Mouse (Mus musculus) urinary bladder, adult 2 months (tissue): ENCODE measurements around the gene Rer1. TPM values are rescaled to one million over a fixed set of nuclear protein-coding genes. Genes with fewer than 3 reads are reported as not detected.
"Not testable (repeated sequence)": the region's sequence is repeated elsewhere in the genome, so short reads cannot be mapped to it uniquely, and the experiment has no call there.

ENCODE experiments used
- DNase-seq: peaks from one replicate; pipeline ENCODE4 v3.0.0; 2022; ENCODE audit warnings: low spot score
- polyA plus RNA-seq: library from polyadenylated mRNA; depleted of rRNA; stranded (reverse); fragments of >200 nt; gene quantifications from 2 replicates; pipeline ENCODE4 v1.2.3, GENCODE M21; 2012

The Rer1 gene
- polyA plus RNA-seq, 1 experiment = 159 TPM

DNA sequence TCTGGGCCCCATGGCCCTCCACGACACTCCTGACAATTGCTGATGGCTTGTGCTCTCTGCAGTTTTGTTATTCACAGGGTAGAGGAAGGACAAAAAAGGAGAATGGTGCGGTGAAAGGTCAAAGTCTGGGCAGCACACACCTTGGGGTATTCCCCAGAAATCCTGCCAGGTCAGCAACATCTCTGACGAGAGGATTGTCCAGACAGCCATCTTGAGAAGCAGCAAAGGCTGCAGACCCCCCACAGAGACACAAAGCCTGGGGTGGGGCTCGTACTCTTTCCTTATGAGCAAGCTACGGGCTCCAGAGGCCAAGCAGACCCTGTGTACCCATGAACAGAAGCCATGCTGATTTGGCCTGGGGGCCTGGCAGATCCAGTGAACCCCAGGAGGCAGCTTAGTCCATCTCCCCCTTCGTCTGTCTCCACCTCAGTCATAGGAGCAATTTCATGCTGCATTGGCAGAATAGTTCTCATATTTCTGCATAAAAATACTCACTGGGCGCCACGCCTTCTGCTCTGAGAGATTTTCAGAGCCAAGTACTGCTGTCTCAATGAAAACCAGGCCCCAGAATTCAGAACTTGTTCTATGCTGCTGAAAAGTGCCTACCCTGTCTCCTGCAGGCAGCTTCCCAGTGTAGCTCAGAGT, 27.7 kb upstream of the Rer1 start:
- DNase-seq = no peak

DNA sequence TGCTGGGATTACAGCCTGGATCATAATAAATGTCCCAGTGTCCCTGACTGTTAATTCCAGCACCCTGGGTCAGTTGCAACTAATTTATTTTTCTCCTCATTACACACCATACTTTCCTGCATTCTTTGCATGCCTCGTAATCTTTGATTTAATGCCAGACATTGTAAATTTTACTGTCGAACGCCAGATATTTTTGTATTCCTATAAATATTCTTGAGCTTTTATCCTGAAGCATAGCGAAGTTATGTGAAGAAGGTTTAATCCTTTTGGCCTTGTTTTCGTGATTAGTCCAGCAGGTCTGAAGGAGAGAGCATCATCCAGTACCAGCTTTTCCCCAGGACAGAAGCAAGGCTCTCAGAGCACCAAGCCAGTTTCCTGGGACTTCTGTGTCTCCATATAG, 23.3 kb upstream of the Rer1 start:
- DNase-seq = no peak

GRCm38 (mm10) chr4:155107886-155108285, 21.7 kb upstream of the Rer1 start:
- DNase-seq = no peak

DNA sequence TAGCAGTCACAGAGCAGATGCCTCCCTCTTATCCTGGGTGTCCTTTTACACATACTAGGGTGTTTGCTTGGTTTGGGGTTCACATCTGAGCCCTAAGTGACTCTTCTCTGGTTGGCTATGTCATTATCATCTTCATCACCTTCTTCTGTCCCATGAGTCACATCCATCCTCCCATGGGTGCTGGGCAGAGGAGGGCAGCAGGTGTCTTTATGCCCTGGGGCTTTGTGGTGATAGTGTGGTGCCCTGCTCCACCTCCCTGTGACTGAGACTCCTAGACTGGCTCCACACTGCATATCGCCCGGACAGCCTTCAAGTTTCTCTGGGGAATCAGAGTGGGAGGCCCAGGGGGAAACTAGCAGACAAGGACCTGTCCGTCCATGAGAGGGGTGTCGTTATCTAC, 12.4 kb upstream of the Rer1 start:
- no peak for DNase-seq

DNA sequence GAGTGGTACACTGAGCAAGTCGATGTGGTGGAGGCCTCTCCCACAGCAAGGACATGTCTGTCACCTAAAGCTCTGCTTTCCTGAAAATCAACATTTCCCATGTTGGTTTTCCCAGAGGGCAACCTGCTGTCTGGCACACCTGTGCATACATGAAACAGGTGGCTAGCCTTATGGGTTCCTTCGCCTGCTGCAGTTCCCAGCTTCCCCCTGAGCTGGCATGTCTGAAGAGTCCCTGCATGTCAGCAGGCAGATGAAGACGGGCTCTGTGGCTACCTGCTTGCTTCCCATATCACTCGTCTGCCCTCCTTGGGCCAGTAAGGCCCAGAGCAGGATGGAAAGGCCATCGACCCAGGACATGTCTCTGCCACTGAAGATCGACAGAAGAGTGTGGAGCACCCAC, 11.3 kb upstream of the Rer1 start:
- DNase-seq = no peak

DNA sequence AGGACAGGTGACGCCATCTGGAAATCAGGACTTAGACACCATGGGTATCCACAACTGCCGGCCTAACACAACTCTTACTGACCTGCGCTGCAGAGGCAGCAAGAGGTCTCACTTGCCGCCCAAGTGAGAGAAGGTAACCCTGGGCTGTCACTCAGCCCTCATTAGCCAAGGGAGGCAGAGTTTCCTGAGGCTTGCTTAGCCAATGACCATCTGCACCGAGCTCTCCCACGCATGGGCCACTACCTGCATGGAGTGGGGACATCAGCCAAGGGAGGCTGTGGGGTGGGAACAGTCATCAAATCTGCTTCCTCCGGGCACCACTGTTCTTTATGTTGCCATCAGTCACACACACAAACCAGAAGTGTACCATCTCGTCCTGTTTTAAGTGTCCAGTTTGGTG, 9.8 kb upstream of the Rer1 start:
- DNase-seq = no peak

- DNase-seq = peak; percentile 64
Measured at GRCm38 (mm10) chr4:155095238-155095900, 9.2 kb upstream of the Rer1 start.

DNA sequence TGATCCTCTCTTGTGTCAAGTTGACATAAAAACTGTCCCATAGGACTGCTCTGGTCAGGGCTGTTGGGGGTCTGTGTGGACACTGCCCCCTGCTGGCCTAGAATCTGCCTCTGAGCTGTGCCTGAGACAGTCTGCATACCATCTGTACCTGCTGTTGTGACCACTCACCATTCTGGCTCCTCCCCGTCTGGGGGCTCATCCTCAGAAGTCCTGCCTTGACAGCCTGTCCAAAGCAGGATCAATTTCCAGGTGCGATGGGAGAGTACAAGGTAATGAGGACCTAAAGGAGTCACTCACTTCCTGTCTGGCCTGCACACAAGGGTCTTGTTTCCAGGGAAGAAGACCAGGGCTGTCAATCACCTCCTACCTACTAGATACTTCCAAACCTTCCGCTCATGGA, 8.4 kb upstream of the Rer1 start:
- no peak for DNase-seq

- DNase-seq = no peak
Measured at GRCm38 (mm10) chr4:155093431-155094149, 7.4 kb upstream of the Rer1 start.

DNA sequence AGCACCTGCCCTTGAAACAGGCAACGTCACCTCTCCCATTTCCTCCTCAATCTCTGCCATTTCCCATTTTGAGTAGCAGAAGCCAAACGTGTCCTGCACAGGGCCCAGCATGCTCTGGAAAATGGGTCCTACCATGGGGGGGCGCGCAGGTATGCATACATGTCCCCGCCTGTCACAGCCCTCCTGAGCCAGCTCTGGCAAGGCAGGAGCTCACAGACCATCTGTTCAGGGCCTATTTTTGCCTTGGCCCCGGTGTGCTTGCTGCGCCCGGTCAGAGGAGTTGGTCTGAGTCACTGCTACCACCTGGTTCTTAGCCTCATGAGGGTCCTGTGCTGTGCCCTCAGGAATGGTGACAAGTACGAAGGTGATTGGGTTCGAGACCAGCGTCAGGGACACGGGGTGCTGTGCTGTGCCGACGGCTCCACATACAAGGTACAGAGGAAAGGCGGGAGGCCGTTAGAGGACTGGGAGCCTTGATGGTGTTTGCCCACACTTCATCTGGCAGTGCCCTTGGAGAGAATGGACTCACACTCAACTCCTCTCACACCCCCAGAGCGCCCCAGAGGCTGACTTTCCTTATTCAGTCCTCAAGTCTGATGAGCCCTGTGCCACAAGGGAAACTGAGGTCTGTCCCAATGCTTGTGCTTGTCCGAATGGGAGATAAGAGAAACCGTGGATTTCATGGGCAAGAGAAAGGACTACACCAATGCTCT, 6.7 kb upstream of the Rer1 start:
- no peak for DNase-seq

DNA sequence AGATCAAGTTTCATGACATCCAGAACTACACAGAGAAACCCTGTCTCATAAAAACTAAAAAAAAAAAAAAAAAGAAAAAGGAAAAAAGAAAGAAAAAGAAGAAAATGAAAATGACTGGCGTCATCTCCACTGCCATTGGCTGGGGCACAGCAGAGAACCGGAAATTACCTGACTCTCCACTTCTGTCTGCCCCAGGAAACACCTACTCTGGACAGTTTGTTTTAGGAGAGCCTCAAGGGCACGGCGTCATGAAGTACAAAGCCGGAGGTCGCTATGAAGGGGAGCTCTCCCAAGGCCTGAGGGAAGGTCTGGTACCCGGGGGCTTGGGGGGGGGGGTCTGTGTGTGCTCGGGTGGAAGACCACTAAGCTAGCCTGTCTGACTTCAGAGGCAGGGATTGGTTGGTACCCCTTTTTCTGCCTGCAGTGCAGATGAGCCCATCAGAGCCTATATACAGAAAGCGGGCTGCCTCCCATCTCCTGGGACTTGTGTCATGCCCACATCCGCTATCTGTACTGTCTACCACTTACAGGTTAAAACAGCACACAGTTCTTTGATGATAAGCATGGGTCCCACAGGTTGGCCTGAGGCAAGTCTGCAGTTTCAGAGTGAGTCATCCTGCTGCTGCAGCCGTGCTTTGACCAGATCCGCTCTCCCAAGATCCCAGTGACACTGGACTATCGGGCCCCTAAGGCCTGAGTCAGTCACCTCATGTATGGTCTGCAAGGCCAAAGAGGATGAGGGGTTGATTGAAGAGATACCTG, 4.7 kb upstream of the Rer1 start:
- DNase-seq = no peak

GRCm38 (mm10) chr4:155090147-155090546, 4.0 kb upstream of the Rer1 start:
- no peak for DNase-seq

- DNase-seq = no peak
Measured at GRCm38 (mm10) chr4:155089241-155089640, 3.1 kb upstream of the Rer1 start.

DNA sequence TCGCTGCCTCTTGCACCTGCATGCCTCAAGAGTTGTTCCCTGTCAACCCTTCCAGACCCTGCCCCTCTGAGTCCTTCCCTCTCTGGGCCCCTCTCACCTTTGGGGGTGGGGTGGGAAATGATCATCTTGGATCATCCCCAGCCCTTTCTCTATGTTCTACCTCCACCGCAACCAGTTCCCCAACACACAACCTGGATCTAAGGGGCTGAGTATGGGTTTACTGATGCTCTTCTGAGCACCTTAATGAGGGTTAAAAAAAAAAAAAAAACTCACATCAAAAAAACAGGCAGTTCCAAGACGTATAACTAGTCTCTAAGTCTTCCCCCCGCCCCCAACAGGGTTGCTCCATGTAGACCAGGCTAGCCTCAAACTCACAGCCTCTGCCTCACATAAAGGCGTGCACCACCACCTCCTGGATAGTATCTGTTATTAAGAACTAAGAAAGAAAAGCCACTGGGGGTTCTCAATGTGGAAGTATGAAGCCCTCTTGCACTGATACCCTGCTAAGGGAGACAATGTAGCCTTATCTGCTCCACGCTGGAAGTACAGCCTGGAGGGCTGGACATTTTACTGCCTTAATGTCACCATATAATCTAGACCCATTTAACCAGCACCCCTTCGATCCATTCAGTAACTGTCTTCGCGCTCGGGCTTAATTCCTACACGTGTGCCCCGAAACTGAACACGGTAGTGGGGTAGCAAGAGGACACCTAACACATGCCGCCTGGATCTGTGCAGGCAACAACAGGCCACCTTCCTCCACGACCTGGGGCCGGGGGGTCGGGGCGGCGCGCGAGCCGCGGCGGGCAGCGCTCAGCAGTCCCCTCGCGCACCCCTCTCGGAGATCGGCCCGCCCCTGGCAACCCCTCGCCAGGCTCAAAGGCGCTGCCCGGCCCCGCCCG, 725 bp downstream of the Rer1 start:
- DNase-seq = no peak

- DNase-seq = no peak
Measured at GRCm38 (mm10) chr4:155084351-155084750, 1.8 kb downstream of the Rer1 start.

DNA sequence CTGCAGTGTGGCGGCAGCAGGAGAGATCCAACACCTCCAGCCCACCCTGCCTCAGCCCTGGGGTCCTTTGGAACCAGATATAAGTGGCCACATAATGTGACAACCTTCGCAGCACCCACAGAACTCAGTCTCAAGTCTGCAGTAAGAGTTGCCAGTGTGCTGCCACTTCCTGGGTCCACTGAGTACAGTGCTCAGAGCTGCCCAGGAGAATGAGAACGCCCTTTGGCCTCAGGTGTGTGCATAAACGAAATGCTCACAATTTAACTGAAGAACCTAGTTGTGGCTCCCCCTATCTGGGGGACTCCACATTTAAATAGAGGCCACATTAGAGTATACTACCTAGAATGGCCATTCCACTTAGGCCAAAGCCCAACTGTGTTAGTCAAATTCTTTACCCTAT, 2.6 kb downstream of the Rer1 start:
- no peak for DNase-seq

- DNase-seq = no peak
Measured at GRCm38 (mm10) chr4:155079666-155080065, 6.5 kb downstream of the Rer1 start.

GRCm38 (mm10) chr4:155078808-155079207, 7.4 kb downstream of the Rer1 start:
- DNase-seq = not testable (repeated sequence)

DNA sequence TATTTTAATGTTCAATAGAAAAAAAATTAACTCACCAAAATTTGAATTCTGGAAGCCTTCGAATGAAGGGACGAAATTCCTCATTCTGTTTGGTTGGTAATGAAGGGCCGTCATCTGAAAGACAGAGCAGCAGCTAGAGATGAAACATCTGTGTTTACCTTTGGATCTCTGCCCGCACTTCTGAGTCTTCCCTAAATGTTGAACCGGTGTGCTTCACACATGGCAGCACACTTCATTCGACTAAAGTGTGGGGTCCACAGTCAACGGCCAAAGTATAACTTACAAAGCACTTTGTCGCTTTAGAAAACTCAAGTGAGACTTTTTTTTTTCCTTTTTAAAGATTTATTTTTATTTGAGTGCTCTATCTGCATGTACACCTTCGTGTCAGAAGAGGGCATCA, 9.5 kb downstream of the Rer1 start:
- DNase-seq = no peak

DNA sequence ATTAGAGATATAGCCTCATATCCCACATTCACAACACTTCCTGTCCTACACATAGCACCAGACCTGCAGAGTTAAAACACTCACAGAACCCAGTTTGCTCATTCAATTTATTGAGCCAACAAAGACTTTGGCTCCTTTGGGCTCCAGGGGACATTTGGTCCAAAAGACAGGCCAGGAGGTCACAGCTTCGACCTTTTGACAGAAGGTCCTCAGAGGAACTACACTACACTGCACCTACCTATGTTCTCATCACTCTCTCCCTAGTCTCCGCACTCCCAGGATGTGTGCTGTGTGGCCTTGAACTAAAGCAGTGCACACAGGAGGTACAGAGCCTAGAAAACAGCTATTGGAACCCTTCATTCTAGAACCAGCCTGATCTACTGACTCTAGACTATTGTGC, 10.4 kb downstream of the Rer1 start:
- DNase-seq = no peak

DNA sequence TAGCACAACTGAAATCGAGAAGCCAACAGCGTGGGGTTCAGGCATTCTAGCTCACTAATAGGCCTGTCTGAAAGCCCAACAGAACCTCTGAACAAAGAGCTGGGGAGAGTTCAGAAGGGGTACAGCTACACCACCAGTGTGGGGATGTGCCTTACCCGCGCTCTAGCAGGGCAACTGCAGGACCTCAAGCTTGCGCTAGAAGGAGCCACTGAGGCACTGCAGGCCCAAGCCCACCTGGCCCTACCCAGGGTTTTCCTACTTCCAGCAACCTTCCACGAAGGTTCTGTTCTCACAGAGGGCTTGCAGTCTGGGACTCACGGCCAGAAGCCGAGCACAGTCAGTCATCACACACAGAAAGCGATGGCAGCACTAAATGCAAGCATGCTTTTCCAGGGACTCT, 11.0 kb downstream of the Rer1 start:
- DNase-seq = no peak
